In genomic region chr7:89035138-89035996, GRCm38 (mm10) we compare ENCODE assay signal across 22 mouse cellular contexts.
DNase-seq lines count a peak whose midpoint lies in the region; ATAC-seq and TF ChIP-seq lines count a peak whose summit lies in the region.
"Had no signal": no experiment of that assay in that cellular context is flagged by ENCODE, and none has a peak within 500 bp of the region (broad histone marks: within the 10 kb centered on the region; RNA-seq: fewer than 3 reads in every experiment).

No protein-coding gene starts in this region.

- no peaks in the 10 kb centered on the region for H3K9me3 ChIP-seq in forebrain, embryonic 13.5 days (replicated peaks)
- H3K9me3 ChIP-seq in forebrain, postnatal 0 days (ENCODE audit: low read length) = no peaks in the 10 kb centered on the region
- H3K9me3 ChIP-seq: embryonic facial prominence, embryonic 15.5 days; heart, embryonic 10.5 days; hindbrain, embryonic 13.5 days had no signal

- H3K9ac ChIP-seq in forebrain, embryonic 13.5 days = no peak overlapping the region
- no peak overlapping the region for H3K9ac ChIP-seq in forebrain, postnatal 0 days
- H3K9ac ChIP-seq: embryonic facial prominence, embryonic 15.5 days; hindbrain, embryonic 13.5 days had no signal

- H3K27ac ChIP-seq in forebrain, embryonic 13.5 days = no peak overlapping the region
- H3K27ac ChIP-seq in forebrain, postnatal 0 days (ENCODE audit: low read depth, low read length) = no peak overlapping the region
- H3K27ac ChIP-seq: embryonic facial prominence, embryonic 15.5 days; heart, embryonic 10.5 days; hindbrain, embryonic 13.5 days; hindbrain, postnatal 0 days had no signal

- no peaks in the 10 kb centered on the region for H3K36me3 ChIP-seq in forebrain, embryonic 13.5 days (ENCODE audit: poor library complexity, severe bottlenecking)
- no peaks in the 10 kb centered on the region for H3K36me3 ChIP-seq in forebrain, postnatal 0 days (ENCODE audit: insufficient read depth)
- H3K36me3 ChIP-seq: embryonic facial prominence, embryonic 15.5 days; heart, embryonic 10.5 days; hindbrain, embryonic 13.5 days had no signal

- 0 out of 2 replicates have a peak, but pooled peaks cover 8% of the 10 kb centered on the region for H3K4me1 ChIP-seq in forebrain, embryonic 13.5 days
- H3K4me1 ChIP-seq in forebrain, postnatal 0 days (ENCODE audit: insufficient read depth) = no peaks in the 10 kb centered on the region
- H3K4me1 ChIP-seq: embryonic facial prominence, embryonic 15.5 days; heart, embryonic 10.5 days had no signal

- DNase-seq in frontal cortex, postnatal 36 days (ENCODE audit: low spot score in 2 of 2) = no peak
- peak; percentile 19 for DNase-seq in brain, adult 2 months (ENCODE audit: low read depth, low spot score)
- peak; percentile 31 for DNase-seq in forebrain, postnatal 0 days
- DNase-seq in adrenal gland, adult (ENCODE audit: inconsistent age in 2 of 2, low spot score in 1 of 2) = no peak
- DNase-seq in ovary, postnatal 10 days (ENCODE audit: low spot score) = no peak
- DNase-seq in right cerebral cortex, postnatal 14 days = no peak
- DNase-seq: adrenal gland, postnatal 14 days; cerebellum, adult 11 months; cerebellum, adult 8-10 months; cerebellum, postnatal 14 days; embryo, embryonic 11 days; gastrocnemius, postnatal 10 days; heart, adult 18-20 months; heart, postnatal 10 days; heart, postnatal 4 days had no signal

- ATAC-seq in frontal cortex, adult (ENCODE audit: low TSS enrichment) = peak; percentile 89
- peak; percentile 94 for ATAC-seq in forebrain, embryonic 13.5 days
- ATAC-seq in forebrain, postnatal 0 days = peak; percentile 86
- ATAC-seq: hindbrain, postnatal 0 days had no signal

- 20% methylated on average over 2 of the region's 2 CpGs for WGBS in forebrain, embryonic 13.5 days
- 22% methylated on average over 2 of the region's 2 CpGs for WGBS in forebrain, postnatal 0 days

- H3K4me2 ChIP-seq in forebrain, embryonic 13.5 days = no peak overlapping the region
- H3K4me2 ChIP-seq in forebrain, postnatal 0 days (ENCODE audit: low read depth) = no peak overlapping the region
- H3K4me2 ChIP-seq: embryonic facial prominence, embryonic 15.5 days; hindbrain, embryonic 13.5 days had no signal

- H3K27me3 ChIP-seq in forebrain, embryonic 13.5 days = no peaks in the 10 kb centered on the region
- H3K27me3 ChIP-seq in forebrain, postnatal 0 days (ENCODE audit: insufficient read depth, low read length) = no peaks in the 10 kb centered on the region
- H3K27me3 ChIP-seq: embryonic facial prominence, embryonic 15.5 days; hindbrain, embryonic 13.5 days had no signal

- no peak overlapping the region for H3K4me3 ChIP-seq in forebrain, embryonic 13.5 days
- H3K4me3 ChIP-seq in forebrain, postnatal 0 days (ENCODE audit: low read depth, low read length) = no peak overlapping the region
- H3K4me3 ChIP-seq: embryonic facial prominence, embryonic 15.5 days; erythroblast, embryonic 14.5 days; heart, embryonic 10.5 days; hindbrain, embryonic 13.5 days had no signal

- no peak for TF ChIP-seq CTCF in forebrain, postnatal 0 days (IDR thresholded peaks at IDR 0.05; ENCODE audit: low read depth)

Comparison
In these comparisons a context has a peak if more than half of its experiments do, and no peak if none do; other contexts are left out.
1. DNase-seq: peak in brain, adult 2 months (single experiment) and forebrain, postnatal 0 days (single experiment); none in frontal cortex, postnatal 36 days (0 of 2), adrenal gland, adult (0 of 2), ovary, postnatal 10 days (single experiment) and right cerebral cortex, postnatal 14 days (single experiment).
2. Peak in every context shown above with its lines, with median percentiles within 50 percentile points of each other: ATAC-seq.